Mouse (Mus musculus): Measurements from ENCODE around the gene Rbm18.
A peak's percentile ranks its signal among the peaks of the same experiment; 100 is the strongest.

The Rbm18 gene

GRCm38 (mm10) chr2:36135887-36136286 is 686 bp downstream of the Rbm18 start:
- no peaks in the 10 kb centered on the region for H3K27me3 ChIP-seq (ENCODE audit: control insufficient read depth, insufficient read depth, low read length, poor library complexity, severe bottlenecking)
- peaks cover 2% of the 10 kb centered on the region for H3K36me3 ChIP-seq (ENCODE audit: control insufficient read depth, insufficient read depth, low read length, poor library complexity, severe bottlenecking)
- DNase-seq (ENCODE audit: low read depth, low spot score) = no peak

- no peak for DNase-seq (ENCODE audit: low read depth, low spot score)
- H3K27me3 ChIP-seq (ENCODE audit: control insufficient read depth, insufficient read depth, low read length, poor library complexity, severe bottlenecking) = no peaks in the 10 kb centered on the region
- H3K36me3 ChIP-seq (ENCODE audit: control insufficient read depth, insufficient read depth, low read length, poor library complexity, severe bottlenecking) = peaks cover 6% of the 10 kb centered on the region
These were observed 7.5 kb downstream of the Rbm18 start for GRCm38 (mm10) chr2:36129051-36129450.

DNA sequence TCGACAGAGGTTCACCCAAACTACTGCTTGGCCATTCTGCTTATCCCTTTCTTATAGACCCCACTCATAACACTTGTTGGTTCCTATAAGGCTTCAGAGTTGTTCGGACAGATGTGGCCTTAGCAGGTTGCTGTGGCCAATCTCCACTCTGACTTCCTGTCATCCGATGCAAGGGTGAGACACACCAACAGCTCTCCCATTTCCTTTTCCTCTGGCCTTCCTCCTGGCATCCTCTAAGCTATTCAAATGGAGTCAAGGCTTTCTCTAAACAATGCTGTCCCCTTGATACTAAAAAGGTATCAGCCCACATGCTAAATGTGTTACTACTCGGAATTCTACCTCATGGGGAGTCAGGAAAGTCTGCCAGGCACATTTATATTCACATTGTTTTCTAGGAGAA is 8.6 kb downstream of the Rbm18 start:
- no peak for DNase-seq (ENCODE audit: low read depth, low spot score)
- H3K36me3 ChIP-seq (ENCODE audit: control insufficient read depth, insufficient read depth, low read length, poor library complexity, severe bottlenecking) = peaks cover 9% of the 10 kb centered on the region

DNA sequence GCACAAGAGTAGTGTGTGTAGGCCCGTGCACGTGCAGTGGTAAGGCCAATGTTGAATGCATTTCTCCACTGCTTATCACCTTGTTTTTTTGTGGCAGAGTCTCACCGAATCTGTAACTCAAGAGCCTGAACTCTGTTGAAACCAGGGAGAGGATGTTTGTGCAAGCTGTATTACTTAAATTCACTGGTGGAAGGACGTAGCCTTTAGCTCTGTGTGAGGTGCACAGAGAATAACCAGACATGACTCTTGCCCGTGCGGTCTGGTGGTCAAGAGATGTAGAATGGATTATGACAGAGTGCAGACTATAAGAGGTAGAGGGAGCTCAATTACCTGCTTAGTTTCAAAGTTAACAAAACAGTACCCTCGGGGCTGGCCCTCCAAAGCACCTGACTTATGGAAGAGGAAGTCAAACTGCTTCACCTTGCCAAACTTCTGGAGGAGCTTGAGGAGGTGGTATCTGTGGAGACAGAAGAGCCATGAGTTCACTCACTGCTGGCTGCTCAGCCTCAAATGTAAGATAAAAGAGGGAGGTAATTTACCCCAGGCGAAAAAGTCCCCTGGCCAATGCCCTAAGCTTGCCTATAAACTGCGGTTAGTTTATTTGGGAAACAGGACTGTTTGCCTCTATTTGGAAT is 9.7 kb downstream of the Rbm18 start:
- no peak for DNase-seq (ENCODE audit: low read depth, low spot score)
- no peaks in the 10 kb centered on the region for H3K27me3 ChIP-seq (ENCODE audit: control insufficient read depth, insufficient read depth, low read length, poor library complexity, severe bottlenecking)
- H3K36me3 ChIP-seq (ENCODE audit: control insufficient read depth, insufficient read depth, low read length, poor library complexity, severe bottlenecking) = peaks cover 12% of the 10 kb centered on the region

More for the DNA sequence above, 8.6 kb downstream of the Rbm18 start:
- H3K27me3 ChIP-seq (ENCODE audit: control insufficient read depth, insufficient read depth, low read length, poor library complexity, severe bottlenecking) = no peaks in the 10 kb centered on the region

GRCm38 (mm10) chr2:36112632-36113031 is 23.9 kb downstream of the Rbm18 start:
- DNase-seq (ENCODE audit: low read depth, low spot score) = no peak
- Histone ChIP-seq H3K27me3 (ENCODE audit: control insufficient read depth, insufficient read depth, low read length, poor library complexity, severe bottlenecking) (no peaks in the 10 kb centered on the region; the same call in 1 of the 2 replicates), H3K36me3 (ENCODE audit: control insufficient read depth, insufficient read depth, low read length, poor library complexity, severe bottlenecking) (no peaks in the 10 kb centered on the region; the same call in 1 of the 2 replicates)

DNA sequence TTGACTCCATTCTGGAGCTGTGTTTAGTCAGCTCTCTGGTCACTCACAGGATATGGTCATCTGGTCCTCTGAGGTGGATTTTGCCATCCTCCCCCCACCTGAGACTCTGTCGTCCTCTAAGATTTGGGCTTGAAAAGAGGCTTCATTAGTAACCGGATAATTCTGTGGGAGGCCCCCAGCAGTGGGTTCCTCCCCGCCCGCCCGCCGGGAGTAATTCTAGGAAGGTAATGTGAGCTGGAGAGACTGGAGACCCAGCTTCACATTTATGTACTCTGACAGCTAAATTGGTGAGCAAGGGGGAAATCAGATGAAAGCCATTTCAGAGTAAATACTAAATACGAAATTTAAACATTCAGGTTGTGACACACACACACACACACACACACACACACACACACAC is 28.0 kb downstream of the Rbm18 start:
- no peak for DNase-seq (ENCODE audit: low read depth, low spot score)
- no peaks in the 10 kb centered on the region; the same call in 1 of the 2 replicates for H3K27me3 ChIP-seq (ENCODE audit: control insufficient read depth, insufficient read depth, low read length, poor library complexity, severe bottlenecking)

DNA sequence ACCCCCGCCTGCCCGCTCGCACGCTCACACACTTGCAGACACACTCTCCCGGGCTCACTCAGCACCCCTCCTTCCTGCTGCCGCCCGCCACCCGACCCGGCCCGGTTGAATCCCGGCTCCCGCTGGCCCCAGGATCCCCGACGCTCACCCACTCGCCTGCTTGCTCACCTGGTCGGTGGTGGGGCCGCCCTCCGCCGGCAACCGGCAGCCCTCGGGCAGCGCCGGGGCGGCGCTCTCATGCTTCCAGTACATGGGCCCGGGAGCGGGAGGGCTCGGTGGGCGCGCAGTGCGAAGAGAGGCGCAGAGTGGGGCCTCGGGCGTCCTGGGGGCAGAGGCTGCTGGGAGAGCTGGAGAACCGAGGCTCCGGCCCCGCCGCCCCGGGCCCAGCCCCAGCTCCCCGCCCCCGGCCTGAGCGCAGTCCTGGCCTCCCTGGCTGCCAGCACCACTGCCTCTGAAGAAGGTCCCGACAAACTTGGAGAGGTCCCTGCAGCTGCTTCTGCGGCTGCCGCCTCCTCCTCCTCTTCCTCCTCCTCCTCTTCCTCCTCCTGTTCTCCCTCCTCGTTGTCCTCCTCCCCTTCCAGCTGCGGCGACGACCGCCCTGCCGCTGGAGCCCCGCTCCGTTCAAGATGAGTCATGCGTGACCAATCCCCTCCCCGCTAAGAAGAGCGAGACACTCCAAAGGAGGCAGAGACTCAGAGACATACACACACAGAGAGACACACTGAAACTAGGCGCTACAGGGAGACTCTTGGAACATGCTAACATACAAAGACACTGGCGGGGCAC is 31.4 kb downstream of the Rbm18 start, which contains the start of gene Lhx6:
Lhx6 (minus strand) TSS at position 453 of the 786 bp plus-strand sequence.
- Histone ChIP-seq H3K27me3 (ENCODE audit: control insufficient read depth, insufficient read depth, low read length, poor library complexity, severe bottlenecking) (no peaks in the 10 kb centered on the region; the same call in 1 of the 2 replicates), H3K36me3 (ENCODE audit: control insufficient read depth, insufficient read depth, low read length, poor library complexity, severe bottlenecking) (no peaks in the 10 kb centered on the region)
- DNase-seq (ENCODE audit: low read depth, low spot score) = no peak

More for the DNA sequence above, 28.0 kb downstream of the Rbm18 start:
- no peaks in the 10 kb centered on the region for H3K36me3 ChIP-seq (ENCODE audit: control insufficient read depth, insufficient read depth, low read length, poor library complexity, severe bottlenecking)

DNA sequence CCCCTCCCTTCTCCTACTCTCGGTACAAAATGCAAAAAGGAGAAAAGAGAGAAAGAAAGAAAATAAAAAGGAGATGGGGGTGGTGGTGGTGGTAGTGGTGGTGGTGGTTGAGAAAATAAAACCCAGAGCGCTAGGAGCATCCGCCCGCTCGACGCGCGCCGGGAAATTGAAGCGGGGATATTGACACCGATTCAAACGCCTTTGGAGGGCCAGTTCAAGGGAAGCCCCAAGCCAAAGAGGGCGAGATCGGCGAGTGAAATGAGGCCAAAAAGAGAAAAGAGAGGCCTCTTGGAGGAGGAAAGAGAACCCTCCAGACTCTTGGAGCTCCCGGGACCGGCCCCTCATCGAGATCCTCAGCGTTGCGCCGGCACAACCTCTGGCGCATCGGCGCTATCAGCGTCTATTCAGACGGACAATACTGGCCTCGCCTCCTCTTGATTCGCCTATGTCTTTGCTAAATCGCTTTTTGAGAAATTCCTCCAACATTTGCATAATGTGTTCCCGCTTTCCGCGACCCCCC is 32.1 kb downstream of the Rbm18 start:
- no peaks in the 10 kb centered on the region for H3K36me3 ChIP-seq (ENCODE audit: control insufficient read depth, insufficient read depth, low read length, poor library complexity, severe bottlenecking)
- no peaks in the 10 kb centered on the region; the same call in 1 of the 2 replicates for H3K27me3 ChIP-seq (ENCODE audit: control insufficient read depth, insufficient read depth, low read length, poor library complexity, severe bottlenecking)
- no peak for DNase-seq (ENCODE audit: low read depth, low spot score)

DNA sequence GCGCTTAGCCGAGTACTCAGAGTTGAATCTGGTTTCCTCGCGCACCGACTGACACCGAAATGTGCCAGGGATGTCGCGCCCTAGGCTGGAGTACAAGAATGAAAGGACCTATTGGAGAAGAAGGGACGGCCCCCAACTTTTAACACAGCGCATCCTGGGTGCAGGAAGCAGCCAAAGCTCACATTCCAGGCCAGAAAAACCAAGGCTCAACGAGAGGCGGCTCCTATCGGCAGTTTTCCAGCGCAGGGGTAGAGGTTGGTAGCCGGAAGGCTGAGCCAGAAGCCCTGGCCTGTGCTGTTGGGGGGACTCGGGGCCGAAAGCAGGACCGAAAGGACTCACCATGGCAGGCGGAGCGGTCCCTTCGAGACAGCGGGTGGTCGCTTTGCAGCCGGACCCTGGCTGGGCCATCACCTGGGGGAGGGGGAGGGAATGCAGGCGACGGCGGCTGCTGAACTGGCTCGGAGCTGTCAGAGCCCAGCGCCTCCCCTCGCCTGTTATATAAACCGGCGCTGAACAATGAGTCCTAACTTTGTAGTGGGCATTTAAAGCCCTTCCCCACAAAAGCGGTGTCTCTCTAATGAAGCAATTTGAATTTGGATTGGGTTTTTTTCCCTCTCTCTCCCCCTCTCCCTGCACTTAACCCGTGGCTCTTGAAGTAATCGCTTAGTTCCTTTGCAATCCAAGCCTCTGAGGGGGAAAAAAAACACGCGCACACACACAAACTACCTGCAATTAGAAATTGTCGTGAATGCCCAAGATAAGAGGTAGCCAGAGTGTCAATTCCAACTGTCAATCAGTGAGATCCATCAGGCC is 32.8 kb downstream of the Rbm18 start:
- no peak for DNase-seq (ENCODE audit: low read depth, low spot score)
- no peaks in the 10 kb centered on the region; the same call in 1 of the 2 replicates for H3K27me3 ChIP-seq (ENCODE audit: control insufficient read depth, insufficient read depth, low read length, poor library complexity, severe bottlenecking)
- H3K36me3 ChIP-seq (ENCODE audit: control insufficient read depth, insufficient read depth, low read length, poor library complexity, severe bottlenecking) = no peaks in the 10 kb centered on the region

DNA sequence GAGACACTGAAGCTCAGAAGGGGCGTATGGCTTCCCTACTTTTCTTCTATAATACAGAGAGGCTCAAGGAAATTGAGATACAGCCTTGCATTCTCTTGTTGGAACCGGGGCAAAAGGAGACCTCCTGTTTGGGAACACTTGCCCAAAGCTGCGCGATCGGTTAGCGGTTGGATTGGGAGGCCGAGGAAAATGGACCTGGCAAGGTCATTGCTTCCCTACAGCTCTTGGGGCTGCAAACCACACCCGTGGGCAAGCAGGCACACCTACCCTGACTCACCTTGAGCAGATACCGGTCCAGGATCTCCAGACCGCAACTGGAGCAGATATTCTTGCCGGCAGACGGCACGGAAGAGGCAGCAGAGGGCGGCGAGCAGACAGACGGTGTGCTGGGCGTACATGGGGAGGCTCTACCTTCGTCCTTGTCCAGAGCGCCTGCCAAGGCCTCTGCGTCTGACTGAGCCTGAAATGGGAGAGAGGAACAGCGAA is 33.5 kb downstream of the Rbm18 start:
- DNase-seq (ENCODE audit: low read depth, low spot score) = no peak
- H3K36me3 ChIP-seq (ENCODE audit: control insufficient read depth, insufficient read depth, low read length, poor library complexity, severe bottlenecking) = no peaks in the 10 kb centered on the region
- H3K27me3 ChIP-seq (ENCODE audit: control insufficient read depth, insufficient read depth, low read length, poor library complexity, severe bottlenecking) = no peaks in the 10 kb centered on the region

DNA sequence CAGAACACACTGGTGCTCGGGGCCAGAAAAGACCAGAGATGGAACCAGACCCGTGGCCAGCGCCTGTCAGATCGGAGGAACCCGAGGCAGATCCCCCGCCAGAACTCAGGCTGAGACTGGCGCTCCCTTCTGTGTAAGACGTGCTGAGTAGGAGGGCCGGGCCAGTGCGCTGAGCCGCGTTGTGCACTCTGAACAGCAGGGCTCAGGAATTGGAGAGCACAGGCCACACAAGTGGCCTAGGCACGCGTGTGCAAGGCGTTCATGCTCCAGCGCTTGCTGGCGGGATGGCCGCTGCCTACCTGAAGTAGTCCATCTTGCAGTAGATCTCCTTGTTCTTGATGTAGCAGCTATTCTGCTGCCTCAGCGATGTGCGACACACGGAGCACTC is 34.0 kb downstream of the Rbm18 start:
- peak; percentile 18 for DNase-seq (ENCODE audit: low read depth, low spot score)
- H3K27me3 ChIP-seq (ENCODE audit: control insufficient read depth, insufficient read depth, low read length, poor library complexity, severe bottlenecking) = no peaks in the 10 kb centered on the region
- no peaks in the 10 kb centered on the region for H3K36me3 ChIP-seq (ENCODE audit: control insufficient read depth, insufficient read depth, low read length, poor library complexity, severe bottlenecking)

DNA sequence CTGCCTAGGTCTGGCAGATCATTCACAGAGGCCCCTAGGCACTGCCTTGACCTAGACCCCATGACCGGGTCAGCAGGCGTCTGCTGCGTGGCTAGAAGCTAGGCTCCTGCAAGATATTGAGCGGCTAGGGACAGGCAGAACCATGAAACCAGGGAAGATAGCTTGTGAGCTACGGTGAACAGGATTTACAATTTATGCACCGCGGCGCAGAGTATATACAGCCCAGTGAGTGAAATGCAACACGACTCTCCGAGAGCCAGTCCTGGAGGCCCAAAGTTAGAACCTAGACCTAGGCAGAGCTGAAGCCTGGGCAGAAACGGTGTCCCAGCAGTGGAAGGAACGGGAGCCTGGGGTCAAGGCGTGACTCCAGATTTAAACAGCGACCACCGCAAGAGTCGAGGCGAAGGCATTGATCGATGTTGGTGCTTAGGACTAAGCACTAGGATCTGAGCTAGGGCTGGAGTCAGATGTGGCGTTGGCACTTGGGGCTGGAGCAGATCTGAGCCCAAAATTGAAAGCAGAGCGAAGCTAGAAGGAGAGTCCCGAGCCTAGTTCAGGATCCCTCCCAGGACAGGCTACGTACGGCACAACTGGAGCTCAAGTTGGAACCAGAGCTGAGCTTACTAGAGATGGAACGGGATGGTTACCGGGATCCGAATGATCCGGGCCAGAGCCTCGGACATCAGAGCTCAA is 34.6 kb downstream of the Rbm18 start:
- H3K27me3 ChIP-seq (ENCODE audit: control insufficient read depth, insufficient read depth, low read length, poor library complexity, severe bottlenecking) = no peaks in the 10 kb centered on the region
- no peak for DNase-seq (ENCODE audit: low read depth, low spot score)
- no peaks in the 10 kb centered on the region for H3K36me3 ChIP-seq (ENCODE audit: control insufficient read depth, insufficient read depth, low read length, poor library complexity, severe bottlenecking)

- DNase-seq (ENCODE audit: low read depth, low spot score) = no peak
- H3K27me3 ChIP-seq (ENCODE audit: control insufficient read depth, insufficient read depth, low read length, poor library complexity, severe bottlenecking) = no peaks in the 10 kb centered on the region; the same call in 1 of the 2 replicates
- no peaks in the 10 kb centered on the region for H3K36me3 ChIP-seq (ENCODE audit: control insufficient read depth, insufficient read depth, low read length, poor library complexity, severe bottlenecking)
These were observed 36.8 kb downstream of the Rbm18 start for GRCm38 (mm10) chr2:36099739-36100138.

- DNase-seq (ENCODE audit: low read depth, low spot score) = no peak
- Histone ChIP-seq H3K36me3 (ENCODE audit: control insufficient read depth, insufficient read depth, low read length, poor library complexity, severe bottlenecking) (no peaks in the 10 kb centered on the region), H3K27me3 (ENCODE audit: control insufficient read depth, insufficient read depth, low read length, poor library complexity, severe bottlenecking) (no peaks in the 10 kb centered on the region; the same call in 1 of the 2 replicates)
These were observed 38.6 kb downstream of the Rbm18 start for GRCm38 (mm10) chr2:36098021-36098420.
